ENCODE assay signal across 8 mouse cellular contexts in genomic region chr1:64531548-64531947, GRCm38 (mm10). TPM values are rescaled to one million over a fixed set of nuclear protein-coding genes. Genes with fewer than 3 reads are reported as not detected.
A peak's percentile ranks its signal among the peaks of the same experiment; 100 is the strongest.
DNase-seq lines count a peak whose midpoint lies in the region; ATAC-seq and TF ChIP-seq lines count a peak whose summit lies in the region.

No protein-coding gene starts in this region.

- TF ChIP-seq CTCF in cerebellum, adult 2 months (IDR thresholded peaks at IDR 0.05; ENCODE audit: borderline replicate concordance, insufficient read depth, low read depth, low read length) = no peak

- H3K36me3 ChIP-seq in megakaryocyte, embryonic 14.5 days (replicated peaks; ENCODE audit: low read length) = peaks cover 27% of the 10 kb centered on the region
- peaks cover 4% of the 10 kb centered on the region for H3K36me3 ChIP-seq in limb, embryonic 13.5 days
- no peaks in the 10 kb centered on the region for H3K36me3 ChIP-seq in stomach, embryonic 14.5 days (ENCODE audit: control insufficient read depth, insufficient read depth, low read length)

- H3K27me3 ChIP-seq in cerebellum, adult 2 months (ENCODE audit: control insufficient read depth, insufficient read depth, low read length) = no peaks in the 10 kb centered on the region
- H3K27me3 ChIP-seq in megakaryocyte, embryonic 14.5 days (replicated peaks) = no peaks in the 10 kb centered on the region
- H3K27me3 ChIP-seq in limb, embryonic 13.5 days = no peaks in the 10 kb centered on the region
- no peaks in the 10 kb centered on the region for H3K27me3 ChIP-seq in stomach, embryonic 14.5 days (ENCODE audit: control insufficient read depth, insufficient read depth, low read length)

- DNase-seq in cerebellum, adult 2 months = no peak
- no peak for DNase-seq in cerebellum, postnatal 25 days
- DNase-seq in adrenal gland, adult 2 months = no peak
- DNase-seq in kidney, postnatal 14 days = no peak

- ATAC-seq in megakaryocyte, adult 5-6 weeks (ENCODE audit: poor library complexity, severe bottlenecking) = no peak
- ATAC-seq in limb, embryonic 13.5 days (ENCODE audit: low FRiP score, low read depth) = no peak
- ATAC-seq in stomach, embryonic 14.5 days (ENCODE audit: insufficient number of reproducible peaks, insufficient read depth, low FRiP score, low read depth) = no peak

- H3K4me2 ChIP-seq in limb, embryonic 13.5 days (replicated peaks) = peak overlapping the region; percentile 89
- H3K4me2 ChIP-seq in stomach, embryonic 14.5 days (replicated peaks; ENCODE audit: low read depth, low read length) = peak overlapping the region; percentile 83

- no peak overlapping the region for H3K27ac ChIP-seq in cerebellum, adult 2 months (ENCODE audit: insufficient read depth, low read length)
- H3K27ac ChIP-seq in limb, embryonic 13.5 days = peak overlapping the region; percentile 100
- H3K27ac ChIP-seq in stomach, embryonic 14.5 days (ENCODE audit: low read length) = no peak overlapping the region

- no peak for TF ChIP-seq POLR2A in cerebellum, adult 2 months (IDR thresholded peaks at IDR 0.05; ENCODE audit: borderline replicate concordance, insufficient read depth, low read length)

- peak overlapping the region; percentile 100 for H3K9ac ChIP-seq in limb, embryonic 13.5 days
- peak overlapping the region; percentile 100 for H3K9ac ChIP-seq in stomach, embryonic 14.5 days (replicated peaks; ENCODE audit: low read depth, low read length)

- H3K9me3 ChIP-seq in megakaryocyte, embryonic 14.5 days = no peaks in the 10 kb centered on the region
- H3K9me3 ChIP-seq in limb, embryonic 13.5 days = 0 out of 2 replicates have a peak, but pooled peaks cover 3% of the 10 kb centered on the region
- no peaks in the 10 kb centered on the region for H3K9me3 ChIP-seq in stomach, embryonic 14.5 days (ENCODE audit: control insufficient read depth, low read depth, low read length)

- no peaks in the 10 kb centered on the region; the same call in 1 of the 2 replicates for H3K4me1 ChIP-seq in cerebellum, adult 2 months (ENCODE audit: control insufficient read depth, insufficient read depth, low read length)
- H3K4me1 ChIP-seq in megakaryocyte, embryonic 14.5 days = peaks cover 51% of the 10 kb centered on the region
- H3K4me1 ChIP-seq in limb, embryonic 13.5 days = peaks cover 31% of the 10 kb centered on the region
- H3K4me1 ChIP-seq in stomach, embryonic 14.5 days (ENCODE audit: control insufficient read depth, insufficient read depth, low read length) = peaks cover 3% of the 10 kb centered on the region

- H3K4me3 ChIP-seq in cerebellum, adult 2 months (replicated peaks; ENCODE audit: insufficient read depth, low read depth, low read length) = peak overlapping the region; percentile 62
- peak overlapping the region; percentile 98 for H3K4me3 ChIP-seq in megakaryocyte, embryonic 14.5 days (replicated peaks)
- peak overlapping the region; percentile 87 for H3K4me3 ChIP-seq in limb, embryonic 13.5 days
- H3K4me3 ChIP-seq in stomach, embryonic 14.5 days (ENCODE audit: low read depth, low read length) = peak overlapping the region; percentile 88

- 29% methylated on average over 7 of the region's 7 CpGs for WGBS in cerebellum, adult 2 months
- WGBS in limb, embryonic 13.5 days = 16% methylated on average over 7 of the region's 7 CpGs
- WGBS in stomach, embryonic 14.5 days = 12% methylated on average over 7 of the region's 7 CpGs

RNA-seq across cellular contexts. Expression of gene Creb1, which starts 0.9 kb away (rescaled TPM):
- polyA plus RNA-seq in cerebellum, adult 2 months (2012; rRNA removed) = 16.2 and 20.6 TPM in 2 replicates
- polyA plus RNA-seq in megakaryocyte, embryonic 14.5 days (2012; ENCODE audit: insufficient read depth, low replicate concordance) = 1.7 and 2.1 TPM in 2 replicates
- total RNA-seq in megakaryocyte, adult 5-6 weeks (2015) = 58.0 and 76.6 TPM in 2 replicates
- total RNA-seq in megakaryocyte, adult 5-6 weeks (2017) = 85.9 and 88.6 TPM in 2 replicates
- 35.6 and 40.6 TPM in 2 replicates for polyA plus RNA-seq in limb, embryonic 13.5 days (2015; fragmentation: Nextera tagmentation; extraction: Ambion mirVana)
- polyA plus RNA-seq in stomach, embryonic 14.5 days (2014; fragmentation: Nextera tagmentation; extraction: Ambion mirVana) = 46.1 and 49.2 TPM in 2 replicates
- total RNA-seq in adrenal gland, adult 2 months (2021) = 10 to 100 TPM; 40.6 to 52.7 TPM
- polyA plus RNA-seq in adrenal gland, adult 2 months (2012; rRNA removed) = 10.0 and 12.8 TPM in 2 replicates
